Mouse (Mus musculus) heart, adult 18-20 months (tissue): ENCODE measurements around the gene Mtcl1. TPM values are rescaled to one million over a fixed set of nuclear protein-coding genes. Genes with fewer than 3 reads are reported as not detected.

Experiments used
- DNase-seq, 2 experiments: peaks; one replicate each; pipeline ENCODE4 v3.0.0; 2021 to 2022; ENCODE audit warnings: mixed read lengths in 1 of 2
- long read RNA-seq, 2 experiments: library from polyadenylated mRNA; stranded (forward); transcript quantifications; one replicate each; pipeline ENCODE4 v2.0.0; 2021
- total RNA-seq, 2 experiments: library from RNA; stranded (reverse); gene quantifications; 2 replicates each; pipeline ENCODE4 v1.2.3; 2021

Gene Mtcl1
- 1 to 10 TPM; 4.3 to 4.9 TPM for total RNA-seq
- long read RNA-seq, experiment 1, partial matches to known transcripts, result 3 of 4 reads
- long read RNA-seq, experiment 1, other reads (novel, unspliced or antisense), result 1 of 4 reads
- long read RNA-seq, experiment 2, partial matches to known transcripts, result 2 of 2 reads
- long read RNA-seq, experiment 2, other reads (novel, unspliced or antisense), result 0 of 2 reads

DNA sequence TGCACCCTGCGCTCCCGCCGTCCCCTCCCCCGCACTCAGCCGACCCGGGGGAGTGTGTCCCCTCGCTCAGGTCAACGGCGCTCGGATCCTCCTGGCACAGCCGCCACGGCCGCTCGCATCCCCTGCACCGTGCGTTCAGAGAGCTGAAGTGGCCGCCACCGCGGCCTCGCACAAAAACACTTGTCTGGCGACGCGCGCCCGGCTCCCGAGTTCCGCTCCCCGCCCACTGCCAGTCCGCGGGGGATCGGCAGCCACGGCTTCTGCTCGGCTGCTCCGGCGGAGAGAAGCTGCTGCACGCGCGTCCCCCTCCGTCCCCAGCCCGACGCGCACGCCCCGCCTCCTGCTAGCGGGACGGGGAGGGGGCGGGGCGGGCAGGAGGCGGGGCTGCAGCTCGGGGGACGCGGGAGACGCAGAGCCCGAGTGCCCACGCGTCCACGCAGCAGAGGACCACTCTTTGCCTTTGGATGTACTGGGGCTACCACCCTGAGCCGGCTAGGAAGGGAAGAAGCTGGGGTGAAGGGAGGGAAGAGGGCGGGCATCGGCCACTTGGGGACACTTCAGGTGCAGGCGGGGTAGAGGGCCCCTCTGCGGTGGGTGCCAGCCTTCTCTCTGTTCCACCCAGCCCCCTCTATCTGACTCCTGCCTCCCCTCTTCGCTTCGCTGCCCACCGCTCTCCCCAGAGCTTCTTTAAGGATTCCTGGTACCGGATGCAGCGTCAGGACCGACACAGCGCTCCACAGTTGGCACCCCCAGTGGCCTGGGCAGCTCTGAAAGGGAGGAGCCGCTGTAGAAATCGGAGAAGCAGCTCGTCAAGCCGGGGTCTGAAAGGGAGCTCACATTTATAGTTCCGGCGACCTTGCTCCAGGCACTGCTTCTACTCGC is at the start of gene Mtcl1:
Mtcl1 (minus strand) TSS at position 291 of the 882 bp plus-strand sequence.
- peak; percentile 75 to 77 for DNase-seq

DNA sequence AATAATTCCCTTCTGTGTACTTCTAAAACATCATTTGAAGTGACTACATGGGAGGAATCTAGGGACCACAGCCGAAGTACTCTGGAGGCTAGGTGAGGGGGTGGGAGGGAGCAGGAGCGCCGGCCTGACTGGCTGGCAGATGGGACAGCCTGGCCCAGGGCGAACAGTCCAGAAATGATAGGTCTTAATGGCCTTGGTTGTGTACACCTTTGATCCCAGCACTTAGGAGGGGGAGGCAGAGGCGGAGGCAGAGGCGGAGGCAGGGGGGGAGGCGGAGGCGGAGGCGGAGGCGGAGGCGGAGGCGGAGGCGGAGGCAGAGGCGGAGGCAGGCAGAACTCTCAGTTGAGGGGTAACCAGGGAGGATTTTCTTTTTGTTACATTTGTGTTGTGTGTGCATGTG is 49.0 kb upstream of the Mtcl1 start:
- DNase-seq, result no peak

DNA sequence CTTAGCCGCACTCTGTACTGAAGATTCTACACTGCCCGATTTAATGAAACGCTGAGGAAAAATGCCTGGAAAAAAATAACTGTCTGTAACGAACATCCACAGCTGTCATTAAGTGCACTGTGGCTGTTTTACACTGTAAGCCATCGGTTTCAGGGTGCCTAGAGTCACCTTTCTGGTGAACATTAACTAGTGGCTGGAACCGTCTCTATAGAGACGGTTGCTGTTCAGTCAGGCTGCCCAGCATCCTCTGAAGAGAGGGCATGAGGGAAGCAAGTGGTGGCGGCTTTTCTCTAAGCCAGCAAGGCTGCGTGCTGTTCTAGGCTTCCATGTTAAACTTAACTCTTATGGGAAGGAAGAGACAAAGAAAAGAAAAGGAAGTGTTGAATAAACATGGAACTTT is 47.0 kb upstream of the Mtcl1 start:
- no peak for DNase-seq

DNA sequence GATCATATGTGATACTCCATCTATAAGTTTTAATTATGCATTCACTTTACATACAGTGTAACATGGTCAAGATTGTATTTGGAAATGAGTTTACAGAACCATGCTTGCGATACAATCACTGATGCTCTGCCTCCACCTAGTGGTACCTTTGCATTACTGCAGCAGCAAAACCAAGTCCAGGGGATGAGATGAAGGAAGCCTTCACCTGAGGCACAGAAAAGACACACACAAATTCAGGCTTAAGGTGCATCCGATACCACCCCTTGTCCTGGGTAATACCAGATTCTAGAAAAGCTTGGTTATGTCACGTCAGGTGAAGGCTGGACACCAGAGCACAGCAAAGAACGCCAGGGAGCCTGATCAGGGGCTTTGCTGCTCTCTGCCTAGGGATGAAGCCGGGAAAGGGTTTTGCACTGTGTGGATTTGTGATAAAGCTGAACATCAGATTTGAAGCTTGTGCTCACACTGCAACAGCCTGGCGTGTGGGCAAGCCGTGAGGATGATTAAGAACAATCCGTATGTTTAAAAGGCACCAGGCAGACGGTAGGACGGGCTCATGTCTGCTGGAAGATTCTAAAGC is 40.6 kb upstream of the Mtcl1 start:
- DNase-seq, result peak; percentile 34 to 71

DNA sequence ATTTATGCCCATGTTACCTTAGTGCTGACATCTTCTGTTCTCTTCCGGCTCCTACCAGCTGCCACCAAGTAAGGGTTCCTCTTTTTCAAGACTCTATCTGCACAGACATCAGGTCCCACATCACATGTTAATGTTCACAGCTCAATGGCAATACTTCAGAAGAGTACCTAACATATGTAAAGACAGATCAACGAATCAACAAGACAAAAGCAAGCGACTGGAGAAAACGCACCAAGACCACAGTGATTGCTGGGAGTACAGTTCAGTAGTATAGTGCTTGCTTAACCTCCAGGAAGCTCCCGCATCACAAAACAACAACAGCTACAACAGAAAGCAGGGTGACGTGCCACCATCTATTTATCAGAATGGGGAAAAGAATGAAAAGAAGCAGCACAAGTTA is 37.0 kb upstream of the Mtcl1 start:
- no peak for DNase-seq

DNA sequence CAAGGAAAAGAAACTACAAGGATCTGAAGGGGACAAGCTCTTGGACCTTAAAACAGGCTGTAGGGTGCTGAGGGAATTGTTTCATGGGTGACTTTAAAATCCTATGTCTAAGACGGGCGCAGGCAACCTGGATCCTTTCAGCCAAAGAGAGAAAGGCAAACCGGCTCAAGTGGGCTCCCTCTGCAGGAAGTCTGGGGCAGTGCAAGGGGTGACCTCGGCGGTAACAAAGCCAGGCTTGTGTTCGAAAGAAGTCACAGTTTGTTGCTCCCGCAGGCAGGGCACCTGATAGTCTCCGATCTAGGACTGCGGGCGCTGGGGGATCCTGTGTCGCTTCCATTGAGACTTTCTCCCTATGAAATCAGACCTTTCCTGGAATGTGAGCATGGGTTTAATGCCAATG is 36.2 kb upstream of the Mtcl1 start:
- DNase-seq, result peak; percentile 64 to 86

DNA sequence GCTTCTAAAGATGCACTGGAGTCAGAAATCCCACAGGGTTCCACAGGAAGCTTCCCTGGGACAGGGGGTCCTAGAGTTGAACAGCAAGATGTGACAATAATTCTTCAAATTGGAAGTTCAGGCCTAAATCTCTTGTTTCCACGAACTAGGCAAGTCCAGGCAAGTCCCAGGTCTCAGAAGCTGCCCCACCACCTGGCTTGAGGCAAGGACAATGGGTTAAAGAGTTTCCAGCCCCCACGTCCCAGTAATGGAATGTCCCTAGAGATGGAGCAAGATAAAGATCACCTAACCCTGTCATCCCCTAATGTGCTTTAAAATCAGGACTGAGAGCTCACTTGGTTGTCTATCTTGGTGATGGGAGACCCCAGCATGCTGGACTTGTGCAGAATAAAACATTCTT is 35.4 kb upstream of the Mtcl1 start:
- no peak for DNase-seq

DNA sequence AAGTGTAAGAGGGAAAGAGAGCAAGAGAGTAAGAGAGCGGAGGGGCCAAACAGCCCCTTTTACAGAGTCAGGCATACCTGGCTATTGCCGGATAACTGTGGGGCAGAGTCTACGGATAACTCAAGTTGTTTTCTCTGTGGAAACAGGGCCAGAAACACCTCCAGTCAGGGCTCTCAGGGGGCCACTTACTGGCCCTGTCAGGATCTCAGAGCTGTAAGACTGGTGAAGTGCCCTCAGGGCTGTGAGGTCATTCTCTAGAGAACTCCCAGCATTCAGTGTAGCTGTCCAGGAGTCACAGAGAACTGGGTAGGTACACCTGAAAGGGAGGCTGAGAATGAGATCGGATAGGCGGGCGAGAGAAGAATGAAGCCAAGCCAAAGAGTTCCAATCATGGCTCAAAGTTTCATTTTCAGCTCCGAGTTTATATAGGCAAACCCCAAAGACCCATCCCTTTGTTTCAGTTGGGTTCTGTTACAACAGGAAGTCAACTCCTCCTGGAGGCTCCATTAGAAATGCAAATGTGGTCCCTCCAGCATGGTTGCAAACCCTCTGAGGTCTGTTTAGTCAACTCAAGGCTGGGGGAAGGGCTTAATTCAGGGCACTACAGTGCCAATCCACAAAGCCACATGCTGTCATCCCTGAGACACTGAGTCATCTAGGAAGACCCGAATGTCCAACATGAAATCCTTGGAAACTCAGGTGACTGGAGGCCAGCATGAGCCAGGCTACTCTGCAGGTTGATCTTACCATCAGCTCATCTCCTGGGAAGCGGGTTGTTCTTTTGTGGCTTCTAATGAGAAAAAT is 34.3 kb upstream of the Mtcl1 start:
- DNase-seq, result no peak

DNA sequence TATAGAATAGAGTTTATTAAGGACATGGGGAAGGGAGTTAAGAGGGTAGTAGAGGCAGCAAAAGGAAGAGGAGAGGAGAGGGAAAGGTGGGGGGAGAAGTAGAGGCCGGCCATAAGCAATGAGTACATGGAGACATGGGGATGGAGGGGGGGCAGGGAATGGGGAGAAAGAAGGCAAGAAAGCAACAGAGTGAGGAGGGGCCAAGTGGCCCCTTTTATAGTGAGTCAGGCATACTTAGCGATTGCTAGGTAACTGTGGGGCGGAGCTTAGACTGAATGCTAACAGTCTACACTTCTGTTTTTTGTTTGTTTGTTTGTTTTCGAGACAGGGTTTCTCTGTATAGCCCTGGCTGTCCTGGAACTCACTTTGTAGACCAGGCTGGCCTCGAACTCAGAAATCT is 31.7 kb upstream of the Mtcl1 start:
- no peak for DNase-seq

DNA sequence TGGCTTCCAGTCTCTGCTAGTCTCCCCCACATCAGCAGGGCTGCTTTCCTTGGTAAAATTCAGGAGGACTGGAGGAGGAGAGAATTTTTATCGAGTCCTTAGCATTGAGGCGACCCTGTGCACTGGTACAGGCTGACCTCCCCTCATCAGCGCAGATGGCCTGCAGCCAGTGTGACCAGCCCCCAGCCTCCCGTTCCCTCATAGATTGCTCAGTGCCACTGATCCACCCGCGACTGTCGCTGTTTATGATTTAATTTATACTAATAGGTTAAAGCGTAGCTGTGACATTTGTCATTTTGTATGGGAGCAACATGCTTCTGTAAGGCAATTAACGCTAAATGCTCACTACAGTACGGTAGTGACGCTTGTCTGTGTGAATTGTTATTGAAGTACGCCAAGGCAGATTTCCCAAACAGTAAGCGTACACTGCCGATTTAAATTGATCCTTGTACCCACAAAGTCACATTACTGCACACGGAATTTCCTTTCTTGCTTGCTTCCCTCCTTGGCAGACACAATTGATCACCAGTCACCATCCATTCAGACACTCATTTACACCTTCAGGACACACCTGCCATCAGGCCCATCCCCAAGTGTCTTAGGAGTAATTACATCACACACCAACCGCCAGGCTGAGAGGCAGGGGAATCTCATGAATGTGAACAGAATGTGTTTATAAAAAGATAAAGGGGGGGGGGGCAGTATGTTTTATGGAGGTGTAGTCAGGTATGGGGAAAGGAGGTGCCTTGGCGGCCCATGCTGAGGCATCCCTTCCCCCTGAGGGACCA is 31.1 kb upstream of the Mtcl1 start:
- no peak for DNase-seq

DNA sequence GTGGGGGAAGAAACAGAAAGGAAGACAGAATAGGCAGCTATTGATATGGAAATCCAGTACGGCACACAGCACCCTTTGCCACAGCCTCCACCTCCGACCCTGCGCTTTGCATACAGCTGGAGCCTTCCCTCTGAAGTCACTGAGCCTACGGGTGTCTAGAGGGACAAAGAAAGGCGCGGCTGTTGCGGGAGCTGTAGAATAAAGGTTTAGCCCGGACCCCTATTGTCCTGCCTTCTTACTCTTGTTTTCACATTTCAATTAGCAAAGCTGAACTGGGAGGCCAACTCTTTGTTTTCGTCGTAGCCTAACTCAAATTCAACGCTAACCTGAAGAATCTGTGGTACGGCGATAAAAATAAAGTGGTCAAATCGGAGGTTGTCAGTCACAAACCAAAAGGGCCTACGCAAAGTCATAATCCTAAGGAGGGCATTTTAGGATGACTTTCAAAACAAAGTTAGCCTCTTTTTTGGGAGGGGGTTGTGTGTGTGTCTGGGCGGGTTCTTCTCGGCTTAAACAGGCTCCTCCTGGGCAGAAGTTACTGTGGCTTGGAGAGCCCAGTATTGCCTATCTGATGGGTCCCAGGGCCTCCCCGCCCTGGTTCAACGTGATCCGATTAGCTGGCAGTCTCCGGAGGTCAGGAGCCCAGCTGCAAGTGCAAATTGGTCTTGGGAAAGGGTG is 30.4 kb upstream of the Mtcl1 start:
- peak; percentile 23 to 36 for DNase-seq

DNA sequence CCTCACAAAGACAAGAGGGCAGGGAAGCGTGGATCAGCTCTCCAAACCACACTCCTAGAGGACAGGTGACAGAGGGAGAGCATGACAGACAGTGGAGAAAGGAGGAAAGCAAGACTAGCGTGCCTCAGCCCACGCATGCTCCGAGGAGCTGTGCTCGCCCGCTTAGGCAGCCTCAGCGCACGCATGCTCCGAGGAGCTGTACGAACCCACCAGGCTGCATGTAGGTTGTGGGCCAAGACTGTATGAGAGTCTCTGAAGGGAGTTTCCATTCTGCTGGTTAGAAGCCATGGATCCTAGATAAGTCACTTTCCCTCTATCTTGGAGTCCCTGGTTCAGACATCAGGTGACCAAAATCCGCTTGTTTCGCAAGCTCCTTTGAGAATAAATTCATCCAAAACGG is 29.8 kb upstream of the Mtcl1 start:
- DNase-seq, result peak; percentile 29 to 44

DNA sequence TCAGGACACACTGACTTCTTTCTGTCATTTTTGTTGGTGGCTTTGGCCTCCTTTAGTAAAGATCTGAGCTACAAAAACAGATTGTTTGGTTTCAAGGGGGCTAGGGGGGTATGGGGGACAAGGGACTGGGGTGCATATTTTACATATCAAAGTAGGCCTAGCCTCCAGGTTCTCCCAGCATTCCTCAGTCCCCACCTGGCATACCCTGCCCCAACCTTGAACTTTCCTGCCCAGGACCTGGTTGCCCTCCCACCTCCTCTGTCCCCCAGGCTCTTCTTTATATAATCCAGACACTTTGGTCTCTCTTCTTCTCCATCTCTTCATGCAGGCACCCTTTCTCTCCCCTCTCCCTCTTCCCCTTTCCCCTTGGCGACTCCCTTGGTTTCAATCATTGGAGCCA is 23.7 kb upstream of the Mtcl1 start:
- DNase-seq, result no peak

DNA sequence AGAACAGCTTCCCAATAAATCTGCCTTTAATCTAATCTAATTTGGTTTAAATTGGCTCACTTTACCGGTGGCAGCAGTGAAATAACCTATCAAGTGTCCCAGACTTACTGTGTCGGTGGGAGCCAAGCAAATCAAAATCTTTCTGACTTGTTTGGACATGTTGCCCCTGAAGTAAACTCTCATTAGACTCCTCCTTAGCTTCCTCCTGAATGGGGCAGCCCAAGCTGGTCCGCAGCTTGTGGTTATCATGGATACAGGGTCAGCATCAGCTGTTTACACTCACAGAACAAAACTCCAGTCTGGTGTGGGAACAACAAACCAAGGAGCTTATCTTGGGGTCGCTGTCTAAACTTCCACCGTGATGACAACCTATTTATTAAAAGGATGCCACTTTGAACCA is 22.2 kb upstream of the Mtcl1 start:
- no peak for DNase-seq

DNA sequence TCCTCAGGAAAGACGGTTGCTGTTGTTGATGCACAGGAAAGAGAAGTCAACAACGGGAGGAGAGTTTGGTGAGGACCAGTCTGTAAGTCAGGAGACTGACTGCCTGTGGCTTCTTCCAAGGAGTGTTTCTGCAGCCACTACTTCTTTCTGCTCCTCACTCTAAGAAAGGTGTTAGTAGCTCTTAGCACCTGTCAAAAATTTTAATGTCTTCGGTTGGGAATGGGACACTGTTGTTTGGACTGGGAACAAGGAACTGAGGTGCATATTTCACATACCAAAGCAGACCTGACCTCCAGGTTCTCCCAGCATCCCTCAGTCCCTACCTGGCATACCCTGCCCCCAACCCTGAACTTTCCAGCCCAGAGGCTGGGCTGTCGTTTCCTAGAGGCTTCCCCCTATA is 21.7 kb upstream of the Mtcl1 start:
- no peak for DNase-seq

DNA sequence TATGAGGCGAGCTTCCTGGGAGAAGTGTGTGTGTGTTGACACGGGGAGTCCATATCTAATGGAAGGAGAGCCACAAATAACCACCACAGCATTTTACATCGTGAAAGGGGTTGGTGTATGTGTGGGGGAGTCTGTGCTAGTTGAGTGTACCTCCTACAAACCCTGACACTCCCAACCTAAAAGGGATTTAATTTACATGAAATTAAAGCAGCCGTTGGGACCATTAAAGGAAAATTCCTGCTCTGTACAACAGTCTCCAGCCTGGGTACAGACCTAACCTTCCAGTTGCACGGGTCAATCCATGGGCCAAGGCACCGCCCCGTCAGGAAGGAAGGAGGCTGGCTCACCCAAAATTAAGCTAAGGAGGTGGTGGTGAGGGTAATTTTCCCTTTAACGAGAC is 20.5 kb upstream of the Mtcl1 start:
- no peak for DNase-seq

DNA sequence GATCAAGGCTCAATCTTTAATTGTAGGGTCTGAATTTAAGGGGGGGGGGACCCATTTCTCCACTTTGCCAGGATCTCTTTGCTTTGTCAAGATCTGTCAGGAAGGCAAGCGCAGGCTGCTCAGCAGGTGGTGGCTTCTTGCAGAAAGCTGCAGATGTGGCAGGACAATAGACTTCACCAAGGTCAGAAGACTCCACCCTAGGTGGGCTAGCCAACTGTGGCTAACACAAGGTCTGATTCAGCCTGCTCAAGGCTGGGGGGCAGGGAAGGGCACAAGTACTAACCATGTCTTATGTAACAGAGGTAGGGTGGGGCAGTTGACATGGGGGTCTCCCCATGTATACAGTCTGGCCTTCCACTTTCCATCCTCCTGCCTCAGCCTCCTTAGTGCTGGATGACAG is 7.7 kb upstream of the Mtcl1 start:
- DNase-seq, result no peak

DNA sequence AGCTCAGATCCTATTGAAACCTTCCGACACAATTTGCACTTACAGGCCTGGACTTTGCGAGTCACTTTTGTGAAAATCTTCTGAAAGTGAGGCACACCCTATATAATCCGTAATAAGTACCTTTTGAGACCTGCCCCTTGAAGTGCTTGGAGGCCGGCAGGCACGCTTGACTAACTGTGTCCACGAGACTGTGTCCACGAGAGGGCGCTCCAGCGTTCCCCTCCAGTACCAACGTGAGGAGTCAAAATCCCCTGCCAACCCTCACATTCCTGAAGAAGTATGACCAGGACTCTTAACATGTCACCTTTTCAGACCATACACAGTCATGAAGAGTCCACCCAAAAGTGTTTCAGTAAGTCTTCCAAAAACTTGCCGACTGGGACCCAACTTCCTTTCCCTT is 1.6 kb upstream of the Mtcl1 start:
- DNase-seq, result peak; percentile 83 to 92

DNA sequence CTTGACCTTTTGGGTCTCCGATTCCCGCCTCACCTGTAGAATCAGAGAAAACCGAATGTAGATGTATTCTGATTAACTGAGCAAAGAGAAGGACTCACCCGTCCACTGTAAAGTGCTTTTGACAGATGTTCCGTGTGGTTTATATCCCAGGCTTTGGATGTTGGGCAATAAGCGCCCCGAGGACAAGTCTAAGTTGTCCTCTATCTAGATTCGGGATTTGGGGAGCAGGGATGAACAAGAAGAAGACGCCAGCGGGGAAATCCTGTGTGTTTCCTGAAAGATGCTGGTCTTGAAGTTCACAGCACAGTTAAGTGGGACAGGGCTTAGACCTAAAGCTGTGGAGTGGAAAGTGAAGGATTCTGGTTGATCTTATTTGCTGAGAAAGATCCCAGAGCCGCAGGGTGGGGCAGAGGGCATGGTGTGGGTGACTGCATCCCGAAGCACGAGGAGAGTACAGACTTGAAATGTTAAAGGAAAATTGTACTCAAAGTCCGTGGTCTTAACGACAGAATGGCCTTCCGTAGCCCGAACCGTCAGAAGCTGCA is 1.0 kb upstream of the Mtcl1 start:
- DNase-seq, result no peak

DNA sequence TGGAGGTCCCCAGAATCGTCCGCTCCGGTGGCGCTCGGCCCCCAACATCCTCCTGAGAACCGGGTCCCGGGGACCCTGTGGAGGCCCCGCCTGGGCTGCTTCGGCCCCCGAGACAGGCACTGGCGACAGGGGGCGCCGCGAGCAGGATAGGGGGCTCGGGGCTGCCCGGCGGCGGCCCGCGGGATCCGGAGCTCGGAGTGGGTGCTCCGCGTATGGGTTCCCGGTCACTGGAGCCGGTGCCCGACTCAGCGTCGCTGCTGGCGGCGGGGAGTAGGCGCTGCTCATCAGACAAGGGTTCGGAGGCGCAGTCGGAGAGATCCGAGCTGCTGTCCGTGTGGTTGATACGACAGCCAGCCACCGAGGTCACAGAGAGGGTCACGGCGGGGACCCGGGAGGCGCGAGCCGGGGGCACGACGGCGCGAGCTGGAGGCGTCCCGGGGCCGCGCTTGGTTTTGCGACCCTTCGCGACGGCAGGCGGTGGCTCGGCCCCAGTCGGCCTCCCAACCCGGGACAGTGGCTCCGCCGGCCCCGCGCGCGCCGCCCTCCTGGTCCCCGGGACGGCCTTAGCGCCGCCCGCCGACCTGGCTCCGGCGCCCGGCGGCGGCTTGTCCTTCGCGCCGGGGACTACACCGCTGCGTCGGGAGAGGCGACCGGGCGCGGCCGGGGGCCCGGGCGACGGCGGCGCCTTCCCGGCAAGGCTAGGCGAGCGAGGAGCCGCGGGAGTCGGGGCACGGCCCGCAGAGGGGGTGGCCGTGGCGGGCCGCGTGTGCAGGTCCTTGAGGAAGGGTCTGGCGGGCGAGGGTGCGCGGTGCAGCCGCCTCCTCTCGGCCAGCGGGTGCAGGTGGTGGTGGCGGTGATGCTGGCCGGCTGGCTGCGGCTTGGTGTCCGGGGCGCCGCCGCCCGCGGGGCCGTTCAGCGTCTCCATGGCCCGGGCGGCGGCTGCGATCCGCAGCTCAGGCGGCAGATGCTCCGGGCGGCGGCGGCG is 837 bp downstream of the Mtcl1 start:
- peak; percentile 44 to 70 for DNase-seq
